Mouse (Mus musculus): ENCODE results near the gene Hmgb2.
A peak's percentile ranks its signal among the peaks of the same experiment; 100 is the strongest.
"Not testable (repeated sequence)": the region's sequence is repeated elsewhere in the genome, so short reads cannot be mapped to it uniquely, and the experiment has no call there.

Hmgb2 gene

GRCm38 (mm10) chr8:57511316-57512118 lies at the start of gene Hmgb2:
Gene Hmgb2, plus strand, starts transcription at chr8:57511907.
- peak; percentile 100 for DNase-seq

GRCm38 (mm10) chr8:57462839-57463238 lies 48.9 kb upstream of the Hmgb2 start:
- DNase-seq, result no peak

- DNase-seq, result no peak
Measured at GRCm38 (mm10) chr8:57463757-57464156, 48.0 kb upstream of the Hmgb2 start.

GRCm38 (mm10) chr8:57468624-57469023 lies 43.1 kb upstream of the Hmgb2 start:
- no peak for DNase-seq

- no peak for DNase-seq
Measured at GRCm38 (mm10) chr8:57470863-57471262, 40.8 kb upstream of the Hmgb2 start.

- no peak for DNase-seq
Measured at GRCm38 (mm10) chr8:57473751-57474150, 38.0 kb upstream of the Hmgb2 start.

- DNase-seq, result no peak
Measured at GRCm38 (mm10) chr8:57478406-57478805, 33.3 kb upstream of the Hmgb2 start.

GRCm38 (mm10) chr8:57479700-57480099 lies 32.0 kb upstream of the Hmgb2 start:
- DNase-seq, result no peak

GRCm38 (mm10) chr8:57480606-57481005 lies 31.1 kb upstream of the Hmgb2 start:
- no peak for DNase-seq

- peak; percentile 73 for DNase-seq
Measured at GRCm38 (mm10) chr8:57486491-57487440, 24.9 kb upstream of the Hmgb2 start.

- peak; percentile 99 for DNase-seq
Measured at GRCm38 (mm10) chr8:57487441-57488155, 24.1 kb upstream of the Hmgb2 start, which contains the start of gene Sap30. Gene Sap30, minus strand, starts transcription at chr8:57487860.

- DNase-seq, result peak; percentile 82
Measured at GRCm38 (mm10) chr8:57488312-57488765, 23.4 kb upstream of the Hmgb2 start.

GRCm38 (mm10) chr8:57489366-57489765 lies 22.3 kb upstream of the Hmgb2 start:
- DNase-seq, result no peak

- no peak for DNase-seq
Measured at GRCm38 (mm10) chr8:57489896-57490295, 21.8 kb upstream of the Hmgb2 start.

- DNase-seq, result no peak
Measured at GRCm38 (mm10) chr8:57491873-57492272, 19.8 kb upstream of the Hmgb2 start.

- DNase-seq, result no peak
Measured at GRCm38 (mm10) chr8:57498494-57498846, 13.2 kb upstream of the Hmgb2 start.

- peak; percentile 83 for DNase-seq
Measured at GRCm38 (mm10) chr8:57498847-57499511, 12.7 kb upstream of the Hmgb2 start.

- peak; percentile 43 for DNase-seq
Measured at GRCm38 (mm10) chr8:57503641-57504040, 8.1 kb upstream of the Hmgb2 start.

- not testable (repeated sequence) for DNase-seq
Measured at GRCm38 (mm10) chr8:57505500-57505899, 6.2 kb upstream of the Hmgb2 start.

- DNase-seq, result no peak
Measured at GRCm38 (mm10) chr8:57507556-57508063, 4.1 kb upstream of the Hmgb2 start.

- DNase-seq, result no peak
Measured at GRCm38 (mm10) chr8:57508657-57509056, 3.0 kb upstream of the Hmgb2 start.

- no peak for DNase-seq
Measured at GRCm38 (mm10) chr8:57510791-57511315, 854 bp upstream of the Hmgb2 start.
